Mouse (Mus musculus) adrenal gland (tissue): ENCODE measurements around the gene Pde4c.

Experiments
- intact Hi-C: fragments of 180-260 bp; cut with DNase I; formaldehyde crosslinking; loops from one replicate; pipeline ENCODE4 v1.15.1; 2025
- microRNA-seq, 2 experiments: library from miRNA; unstranded; fragments of <30 nt; microRNA quantifications; one replicate each; pipeline ENCODE4; 2019

Gene Pde4c

GRCm38 (mm10) chr8:70787051-70787445 is 63.5 kb downstream of the Pde4c start:
- intact Hi-C loops, result no loop called here

- intact Hi-C loops, result no loop called here
Observed at GRCm38 (mm10) chr8:70787941-70788667, 64.6 kb downstream of the Pde4c start.

- intact Hi-C loops, result no loop called here
Observed at GRCm38 (mm10) chr8:70789046-70789445, 65.5 kb downstream of the Pde4c start.

GRCm38 (mm10) chr8:70790846-70791245 is 67.3 kb downstream of the Pde4c start:
- intact Hi-C loops, result no loop called here

GRCm38 (mm10) chr8:70791294-70791701 is 67.8 kb downstream of the Pde4c start:
- intact Hi-C loops, result no loop called here

GRCm38 (mm10) chr8:70791975-70792691 is 68.6 kb downstream of the Pde4c start:
- intact Hi-C loops, result no loop called here

GRCm38 (mm10) chr8:70792700-70793099 is 69.2 kb downstream of the Pde4c start:
- intact Hi-C loops, result no loop called here

GRCm38 (mm10) chr8:70794215-70794614 is 70.7 kb downstream of the Pde4c start:
- intact Hi-C loops, result no loop called here

- intact Hi-C loops, result no loop called here
Observed at GRCm38 (mm10) chr8:70795370-70795769, 71.8 kb downstream of the Pde4c start.

- intact Hi-C loops, result no loop called here
Observed at GRCm38 (mm10) chr8:70796403-70797080, 73.0 kb downstream of the Pde4c start.

- intact Hi-C loops, result no loop called here
Observed at GRCm38 (mm10) chr8:70797081-70798070, 73.9 kb downstream of the Pde4c start.

GRCm38 (mm10) chr8:70798281-70798680 is 74.8 kb downstream of the Pde4c start:
- intact Hi-C loops, result no loop called here

GRCm38 (mm10) chr8:70800648-70801047 is 77.1 kb downstream of the Pde4c start:
- intact Hi-C loops, result no loop called here

Small RNAs within 50 kb of the gene (microRNA-seq; reads per million reads assigned to microRNA genes)
- 1.1 to 1.8 reads per million in 2 experiments for gene Mir7240
